Mouse (Mus musculus): ENCODE results near the gene Mllt10.

Mllt10 gene

GRCm38 (mm10) chr2:18055016-18055928, at the start of gene Mllt10:
Mllt10 (plus strand) TSS chr2:18055237.
- DNase-seq (ENCODE audit: low spot score), result no peak

GRCm38 (mm10) chr2:18011226-18011625, 43.8 kb upstream of the Mllt10 start:
- DNase-seq (ENCODE audit: low spot score), result no peak

GRCm38 (mm10) chr2:18012866-18013265, 42.2 kb upstream of the Mllt10 start:
- no peak for DNase-seq (ENCODE audit: low spot score)

- no peak for DNase-seq (ENCODE audit: low spot score)
Observed at GRCm38 (mm10) chr2:18015581-18015980, 39.5 kb upstream of the Mllt10 start.

DNA sequence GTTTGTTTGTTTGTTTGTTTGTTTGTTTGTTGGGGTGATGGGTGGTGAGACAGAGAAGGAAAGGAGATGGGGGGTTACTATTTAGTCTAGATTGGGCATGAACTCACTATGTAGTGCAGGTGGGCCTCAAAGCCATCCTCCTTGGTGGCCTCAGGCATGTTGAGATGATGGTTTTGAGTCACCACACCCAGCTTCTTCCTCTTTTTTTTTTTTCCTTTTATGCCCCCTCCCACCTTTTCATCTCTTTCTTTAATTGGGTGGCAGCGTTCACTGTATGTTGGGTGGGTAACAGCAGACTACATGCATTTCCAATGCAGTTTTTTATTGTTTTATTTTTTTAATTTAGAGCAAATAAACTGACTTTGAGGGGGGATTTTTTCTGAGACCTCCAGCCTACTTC, 38.4 kb upstream of the Mllt10 start:
- DNase-seq (ENCODE audit: low spot score), result no peak

DNA sequence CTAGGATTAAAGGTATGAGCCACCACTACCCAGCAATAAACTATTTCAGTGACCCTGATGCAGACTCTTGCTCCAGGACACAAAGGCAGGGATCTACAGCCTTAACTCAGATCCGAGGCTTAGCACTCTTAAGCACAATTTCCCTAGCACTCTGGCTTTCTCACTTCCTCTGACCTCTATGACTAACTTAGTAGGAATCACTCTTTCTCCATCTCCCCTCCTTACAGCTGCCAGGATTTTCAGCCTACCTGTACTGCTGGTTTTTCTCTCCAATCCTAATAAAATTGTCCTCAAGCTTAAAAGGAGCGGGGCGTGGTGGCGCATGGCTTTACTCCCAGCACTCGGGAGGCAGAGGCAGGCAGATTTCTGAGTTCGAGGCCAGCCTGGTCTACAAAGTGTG, 37.7 kb upstream of the Mllt10 start:
- DNase-seq (ENCODE audit: low spot score), result no peak

GRCm38 (mm10) chr2:18019122-18019521, 35.9 kb upstream of the Mllt10 start:
- no peak for DNase-seq (ENCODE audit: low spot score)

DNA sequence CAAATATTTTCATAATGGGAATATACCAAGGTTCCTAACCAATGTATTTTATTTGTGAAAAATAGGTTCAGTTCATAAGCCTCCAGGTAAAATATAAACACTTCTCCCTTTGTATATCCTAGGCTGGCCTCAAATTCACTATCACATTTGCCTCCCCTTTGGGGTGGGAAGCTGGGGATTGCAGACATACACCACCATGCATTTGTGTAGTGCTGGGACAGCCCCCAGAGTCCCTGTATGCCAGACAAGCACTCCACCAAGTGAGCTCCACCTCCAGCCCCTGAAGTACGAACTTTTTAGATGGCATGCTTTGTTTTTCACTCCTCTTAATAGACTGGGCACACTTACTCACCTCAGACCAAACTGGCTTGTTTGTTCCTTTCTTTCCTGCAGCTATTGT, 32.2 kb upstream of the Mllt10 start:
- no peak for DNase-seq (ENCODE audit: low spot score)

GRCm38 (mm10) chr2:18025116-18025515, 29.9 kb upstream of the Mllt10 start:
- no peak for DNase-seq (ENCODE audit: low spot score)

- DNase-seq (ENCODE audit: low spot score), result no peak
Observed at GRCm38 (mm10) chr2:18025781-18026115, 29.3 kb upstream of the Mllt10 start.

GRCm38 (mm10) chr2:18026116-18026947, 28.7 kb upstream of the Mllt10 start:
- DNase-seq (ENCODE audit: low spot score), result no peak

DNA sequence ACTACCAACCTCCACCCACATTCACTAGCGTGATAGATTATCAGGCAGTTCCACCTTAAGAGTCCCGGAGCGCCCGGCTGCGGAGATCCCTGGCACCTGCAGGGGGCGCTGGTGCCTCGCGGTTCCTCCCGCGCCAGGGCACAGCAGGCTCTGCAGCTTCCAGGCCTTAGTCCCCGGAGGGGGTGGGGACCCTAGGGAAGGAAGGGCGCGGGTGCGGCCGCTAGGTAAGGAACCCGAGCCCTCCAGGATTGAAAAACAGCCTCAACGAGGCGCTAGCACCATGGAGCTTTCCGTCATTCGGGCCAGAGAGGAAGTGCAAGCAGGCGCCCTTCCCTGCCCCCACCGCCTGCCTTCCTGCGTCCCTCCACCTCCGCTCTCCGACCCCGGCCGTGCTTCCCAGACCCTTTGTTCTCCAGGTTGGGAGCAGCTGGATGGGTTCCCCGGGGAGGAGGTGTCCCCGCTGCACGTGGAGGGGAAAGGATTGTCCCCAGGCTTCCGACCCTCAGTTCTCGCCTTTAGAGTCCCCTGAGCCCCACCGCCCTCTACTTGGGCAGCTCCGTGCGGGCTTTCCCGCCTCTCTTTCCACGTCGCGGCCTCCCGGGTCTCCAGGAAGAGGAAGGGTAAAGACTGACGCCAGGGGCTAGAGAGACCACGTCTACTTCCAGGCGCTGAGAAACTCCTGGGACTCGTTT, 27.4 kb upstream of the Mllt10 start:
- peak; percentile 82 for DNase-seq (ENCODE audit: low spot score)

DNA sequence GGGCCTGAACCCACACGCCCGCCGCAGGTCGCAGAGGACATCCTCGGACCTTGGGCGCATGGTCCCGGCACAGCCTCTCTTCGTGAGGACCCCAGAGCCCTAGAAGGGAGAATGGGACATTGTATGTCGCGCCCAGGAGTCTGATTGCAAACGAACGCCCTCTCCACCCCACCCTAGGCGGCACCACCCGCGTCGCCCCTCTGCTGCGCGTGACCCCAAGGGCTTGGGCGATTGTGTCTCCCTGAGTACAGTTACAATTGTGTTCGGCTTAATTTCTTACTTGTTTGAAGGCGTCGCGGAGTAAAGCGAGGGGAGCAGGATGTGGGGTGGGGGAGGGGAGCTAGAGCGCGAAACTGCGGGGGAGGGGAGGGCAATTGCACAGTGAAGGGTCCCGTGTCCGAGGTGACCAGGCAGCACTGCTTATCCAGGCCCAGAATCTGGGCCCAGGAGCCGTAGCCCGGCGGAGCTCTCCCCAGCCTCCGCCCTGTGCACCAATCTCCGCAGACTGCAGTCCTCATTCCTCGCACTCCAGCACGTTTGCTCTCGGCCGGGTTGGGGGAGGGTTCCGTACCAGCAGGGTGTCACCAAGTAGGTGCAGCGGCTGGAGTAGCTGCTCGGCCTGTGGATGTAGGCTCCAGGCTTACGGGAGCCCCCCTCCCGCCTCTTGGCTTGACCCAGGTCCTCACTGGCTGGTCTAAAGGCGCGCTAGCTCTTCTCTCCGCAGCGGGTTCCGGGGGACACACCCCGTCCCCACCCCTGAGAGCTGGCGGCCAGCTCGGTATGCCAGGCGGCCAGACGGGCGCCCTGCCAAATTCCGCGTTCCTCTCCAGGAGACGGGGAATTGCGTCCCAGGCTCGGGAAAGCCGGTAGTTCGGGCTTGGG, 26.7 kb upstream of the Mllt10 start:
- DNase-seq (ENCODE audit: low spot score), result peak; percentile 47

DNA sequence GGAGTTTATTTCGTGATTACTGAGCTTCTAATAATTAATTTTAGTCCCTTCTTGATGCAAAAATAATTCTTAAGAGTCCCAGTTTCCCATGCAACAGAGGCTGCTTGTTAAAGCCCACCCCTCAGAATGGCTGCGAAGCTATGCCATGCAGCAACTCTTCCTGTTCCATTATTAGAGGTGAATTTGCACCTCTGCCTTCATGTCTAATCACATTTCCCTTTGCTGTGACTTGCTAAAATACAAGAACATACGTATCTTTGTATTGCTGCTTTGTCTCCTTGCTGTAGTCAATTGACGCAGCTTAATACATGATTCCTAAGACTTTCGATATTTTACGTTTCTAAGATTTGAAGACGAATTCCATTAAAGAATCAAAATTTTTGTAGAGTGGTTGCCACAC, 25.4 kb upstream of the Mllt10 start:
- no peak for DNase-seq (ENCODE audit: low spot score)

GRCm38 (mm10) chr2:18030581-18030980, 24.5 kb upstream of the Mllt10 start:
- DNase-seq (ENCODE audit: low spot score), result no peak

- DNase-seq (ENCODE audit: low spot score), result no peak
Observed at GRCm38 (mm10) chr2:18031271-18031821, 23.7 kb upstream of the Mllt10 start.

- no peak for DNase-seq (ENCODE audit: low spot score)
Observed at GRCm38 (mm10) chr2:18031831-18032537, 23.1 kb upstream of the Mllt10 start.

GRCm38 (mm10) chr2:18032538-18032895, 22.5 kb upstream of the Mllt10 start:
- no peak for DNase-seq (ENCODE audit: low spot score)

DNA sequence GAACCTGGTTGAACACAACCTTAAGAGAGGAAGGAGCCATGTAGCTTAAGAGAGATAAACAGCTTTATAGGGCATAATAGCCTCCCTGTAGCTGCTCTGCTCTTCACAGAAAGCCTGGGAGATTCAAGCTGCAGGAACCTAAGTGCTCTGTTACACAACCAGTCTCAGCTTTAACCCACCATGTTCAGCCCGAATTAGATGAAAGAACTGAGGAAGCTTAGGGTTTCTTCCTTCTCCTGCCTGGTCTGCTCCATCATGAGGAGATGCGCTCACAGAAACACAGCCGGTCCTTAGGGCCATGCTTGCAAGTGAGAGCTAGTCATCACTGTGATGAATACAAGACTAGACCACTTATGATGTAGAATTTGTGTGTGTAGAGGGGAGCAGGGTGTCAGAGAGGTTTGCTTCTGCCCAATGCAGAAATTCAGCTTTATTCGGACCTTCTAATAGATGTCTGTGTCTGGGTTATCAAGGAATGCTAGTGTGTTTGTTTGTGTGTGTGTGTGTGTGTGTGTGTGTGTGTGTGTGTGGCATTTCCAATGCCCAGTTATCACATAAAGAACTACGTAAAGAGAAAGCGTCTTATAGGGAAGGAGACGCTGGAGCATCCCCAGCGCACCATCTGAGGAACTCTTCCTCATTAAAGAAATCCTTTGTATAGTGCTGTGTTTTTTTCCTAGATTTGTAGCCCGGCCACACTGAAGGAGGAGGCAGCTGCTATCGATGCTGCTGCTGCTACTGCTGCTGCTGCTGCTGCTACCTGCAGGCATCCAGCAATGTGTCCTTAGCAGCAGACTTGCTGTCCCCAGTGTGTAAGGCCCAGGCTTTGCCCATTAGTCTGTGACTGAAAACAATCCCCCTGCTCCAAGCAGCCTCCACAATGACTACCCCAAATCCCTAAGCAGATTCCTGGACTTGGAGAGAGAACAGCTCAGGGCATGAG, 21.6 kb upstream of the Mllt10 start:
- no peak for DNase-seq (ENCODE audit: low spot score)
